In genomic region chr6:48410551-48410950, GRCm38 (mm10) we compare ENCODE assay signal across 16 mouse cellular contexts. TPM values are rescaled to one million over a fixed set of nuclear protein-coding genes. Genes with fewer than 3 reads are reported as not detected.
A peak's percentile ranks its signal among the peaks of the same experiment; 100 is the strongest.
DNase-seq lines count a peak whose midpoint lies in the region; ATAC-seq and TF ChIP-seq lines count a peak whose summit lies in the region.
"Had no signal": no experiment of that assay in that cellular context is flagged by ENCODE, and none has a peak within 500 bp of the region (broad histone marks: within the 10 kb centered on the region; RNA-seq: fewer than 3 reads in every experiment).

No protein-coding gene starts in this region.

- H3K4me3 ChIP-seq in kidney, adult 2 months (ENCODE audit: insufficient read depth, low read depth, low read length) = no peak overlapping the region
- no peak overlapping the region for H3K4me3 ChIP-seq in embryonic facial prominence, embryonic 15.5 days (replicated peaks)
- H3K4me3 ChIP-seq in thymus, adult 2 months (ENCODE audit: control insufficient read depth, insufficient read depth, low read length) = no peak overlapping the region
- H3K4me3 ChIP-seq in midbrain, postnatal 0 days (ENCODE audit: low read depth, low read length) = no peak overlapping the region
- H3K4me3 ChIP-seq: left cerebral cortex, adult 2 months; limb, embryonic 15.5 days; neural tube, embryonic 15.5 days had no signal

- ATAC-seq in embryonic facial prominence, embryonic 15.5 days (ENCODE audit: insufficient number of reproducible peaks, low FRiP score, low TSS enrichment, low read depth) = no peak
- ATAC-seq in midbrain, postnatal 0 days (ENCODE audit: low FRiP score) = no peak
- ATAC-seq: midbrain, embryonic 16.5 days had no signal

- TF ChIP-seq CTCF in kidney, adult 2 months (conservative IDR thresholded peaks at IDR 0.05; ENCODE audit: insufficient read depth, insufficient read length, low read depth, low read length) = no peak
- TF ChIP-seq CTCF in thymus, adult 2 months (IDR thresholded peaks at IDR 0.05; ENCODE audit: borderline replicate concordance, control insufficient read depth, extremely low read depth, insufficient read depth, low read length, poor library complexity) = no peak
- TF ChIP-seq CTCF in midbrain, postnatal 0 days (IDR thresholded peaks at IDR 0.05) = no peak

- peaks cover 3% of the 10 kb centered on the region; the same call in 1 of the 2 replicates for H3K36me3 ChIP-seq in kidney, adult 2 months (ENCODE audit: control insufficient read depth, insufficient read depth, low read length)
- H3K36me3 ChIP-seq in embryonic facial prominence, embryonic 15.5 days = peaks cover 97% of the 10 kb centered on the region
- peaks cover 78% of the 10 kb centered on the region for H3K36me3 ChIP-seq in thymus, adult 2 months (ENCODE audit: control insufficient read depth, insufficient read depth, low read length)
- peaks cover 86% of the 10 kb centered on the region for H3K36me3 ChIP-seq in midbrain, postnatal 0 days (ENCODE audit: insufficient read depth, low read length)

- H3K9me3 ChIP-seq in embryonic facial prominence, embryonic 15.5 days (replicated peaks) = no peaks in the 10 kb centered on the region
- H3K9me3 ChIP-seq in midbrain, postnatal 0 days (ENCODE audit: low read length) = no peaks in the 10 kb centered on the region
- H3K9me3 ChIP-seq: limb, embryonic 15.5 days; neural tube, embryonic 15.5 days had no signal

- no peaks in the 10 kb centered on the region for H3K4me1 ChIP-seq in kidney, adult 2 months (ENCODE audit: control insufficient read depth, insufficient read depth, low read length)
- H3K4me1 ChIP-seq in embryonic facial prominence, embryonic 15.5 days = no peaks in the 10 kb centered on the region
- no peaks in the 10 kb centered on the region for H3K4me1 ChIP-seq in thymus, adult 2 months (replicated peaks; ENCODE audit: control insufficient read depth, insufficient read depth, low read length)
- H3K4me1 ChIP-seq in midbrain, postnatal 0 days (ENCODE audit: insufficient read depth, low read length) = no peaks in the 10 kb centered on the region
- H3K4me1 ChIP-seq: limb, embryonic 15.5 days; neural tube, embryonic 15.5 days had no signal

- 55% methylated on average over 3 of the region's 3 CpGs for WGBS in kidney, adult 2 months
- WGBS in embryonic facial prominence, embryonic 15.5 days = 58% methylated on average over 3 of the region's 3 CpGs
- WGBS in thymus, adult 2 months = 97% methylated on average over 3 of the region's 3 CpGs
- WGBS in midbrain, postnatal 0 days = 83% methylated on average over 3 of the region's 3 CpGs

- peak; percentile 1 to 3 for DNase-seq in cerebellum, adult 18-20 months
- DNase-seq in cerebellum, postnatal 10 days = no peak
- peak; percentile 2 for DNase-seq in kidney, adult 18-20 months
- no peak for DNase-seq in kidney, adult 2 months
- peak; percentile 86 for DNase-seq in skeletal muscle tissue, adult 2 months (ENCODE audit: low read depth, low spot score)
- no peak for DNase-seq in thymus, adult 2 months
- DNase-seq in midbrain, postnatal 0 days (ENCODE audit: low spot score) = no peak
- DNase-seq: heart, postnatal 4 days; right cerebral cortex, adult 18-20 months; thymus, postnatal 36 days had no signal

- TF ChIP-seq POLR2A in kidney, adult 2 months (IDR thresholded peaks at IDR 0.05; ENCODE audit: low read depth, low read length) = no peak
- TF ChIP-seq POLR2A in thymus, adult 2 months (IDR thresholded peaks at IDR 0.05; ENCODE audit: control insufficient read depth, extremely low read depth, insufficient read depth, low read length, poor library complexity) = no peak

- no peak overlapping the region for H3K27ac ChIP-seq in kidney, adult 2 months (ENCODE audit: insufficient read depth, low read depth, low read length)
- 0 out of 2 replicates have a peak overlapping the region, but pooled peaks have one; percentile 34 for H3K27ac ChIP-seq in embryonic facial prominence, embryonic 15.5 days (replicated peaks)
- no peak overlapping the region for H3K27ac ChIP-seq in thymus, adult 2 months (ENCODE audit: control insufficient read depth, insufficient read depth, low read length)
- no peak overlapping the region for H3K27ac ChIP-seq in midbrain, postnatal 0 days (ENCODE audit: low read depth, low read length)
- H3K27ac ChIP-seq: left cerebral cortex, adult 2 months; limb, embryonic 15.5 days; macrophage; neural tube, embryonic 15.5 days had no signal

- no peaks in the 10 kb centered on the region for H3K27me3 ChIP-seq in kidney, adult 2 months (replicated peaks; ENCODE audit: control insufficient read depth, insufficient read depth, low read length)
- H3K27me3 ChIP-seq in embryonic facial prominence, embryonic 15.5 days = no peaks in the 10 kb centered on the region
- no peaks in the 10 kb centered on the region for H3K27me3 ChIP-seq in thymus, adult 2 months (ENCODE audit: control insufficient read depth, insufficient read depth, low read length)
- H3K27me3 ChIP-seq in midbrain, postnatal 0 days (ENCODE audit: insufficient read depth, low read length) = no peaks in the 10 kb centered on the region
- H3K27me3 ChIP-seq: limb, embryonic 15.5 days; neural tube, embryonic 15.5 days had no signal

- H3K4me2 ChIP-seq in embryonic facial prominence, embryonic 15.5 days (replicated peaks) = no peak overlapping the region
- no peak overlapping the region for H3K4me2 ChIP-seq in midbrain, postnatal 0 days (ENCODE audit: low read depth, low read length, poor library complexity, severe bottlenecking)
- H3K4me2 ChIP-seq: limb, embryonic 15.5 days; neural tube, embryonic 15.5 days had no signal

- no peak overlapping the region for H3K9ac ChIP-seq in embryonic facial prominence, embryonic 15.5 days
- H3K9ac ChIP-seq in midbrain, postnatal 0 days (replicated peaks; ENCODE audit: low read length, poor library complexity, severe bottlenecking) = no peak overlapping the region
- H3K9ac ChIP-seq: limb, embryonic 15.5 days; neural tube, embryonic 15.5 days had no signal

RNA-seq across cellular contexts. Expression of gene Krba1, which starts 15.2 kb away (rescaled TPM):
- 16.7 and 22.1 TPM in 2 replicates for polyA plus RNA-seq in kidney, adult 2 months (2012; rRNA removed)
- 21.9 and 22.6 TPM in 2 replicates for polyA plus RNA-seq in embryonic facial prominence, embryonic 15.5 days (2015; fragmentation: Nextera tagmentation; extraction: Ambion mirVana)
- polyA plus RNA-seq in thymus, adult 2 months (2012; rRNA removed) = 71.9 and 73.5 TPM in 2 replicates
- 44.0 and 44.8 TPM in 2 replicates for total RNA-seq in midbrain, postnatal 0 days (2014; rRNA removed)
- 20.8 and 20.9 TPM in 2 replicates for polyA plus RNA-seq in midbrain, postnatal 0 days (2015; fragmentation: Nextera tagmentation; extraction: Ambion mirVana)

RNA-seq across cellular contexts. Expression of gene Zfp467, which starts 35.1 kb away (rescaled TPM):
- 67.0 and 80.0 TPM in 2 replicates for polyA plus RNA-seq in kidney, adult 2 months (2012; rRNA removed)
- 28.5 and 29.5 TPM in 2 replicates for polyA plus RNA-seq in embryonic facial prominence, embryonic 15.5 days (2015; fragmentation: Nextera tagmentation; extraction: Ambion mirVana)
- 29.4 and 30.2 TPM in 2 replicates for polyA plus RNA-seq in thymus, adult 2 months (2012; rRNA removed)
- total RNA-seq in midbrain, postnatal 0 days (2014; rRNA removed) = 28.0 and 43.0 TPM in 2 replicates
- 41.7 and 44.6 TPM in 2 replicates for polyA plus RNA-seq in midbrain, postnatal 0 days (2015; fragmentation: Nextera tagmentation; extraction: Ambion mirVana)

RNA-seq across cellular contexts. Expression of gene Sspo, which starts 37.5 kb away (rescaled TPM):
- polyA plus RNA-seq in kidney, adult 2 months (2012; rRNA removed) = 1.5 and 1.9 TPM in 2 replicates
- 0.25 and 0.51 TPM in 2 replicates for polyA plus RNA-seq in embryonic facial prominence, embryonic 15.5 days (2015; fragmentation: Nextera tagmentation; extraction: Ambion mirVana)
- polyA plus RNA-seq in thymus, adult 2 months (2012; rRNA removed) = 29.3 and 35.4 TPM in 2 replicates
- 4.6 and 7.3 TPM in 2 replicates for total RNA-seq in midbrain, postnatal 0 days (2014; rRNA removed)
- polyA plus RNA-seq in midbrain, postnatal 0 days (2015; fragmentation: Nextera tagmentation; extraction: Ambion mirVana) = 0.67 and 1.2 TPM in 2 replicates
- polyA plus RNA-seq: macrophage had no signal

Comparison
In these comparisons a context has a peak if more than half of its experiments do, and no peak if none do; other contexts are left out.
1. DNase-seq: peak in cerebellum, adult 18-20 months (2 of 2), kidney, adult 18-20 months (single experiment) and skeletal muscle tissue, adult 2 months (single experiment); none in cerebellum, postnatal 10 days (0 of 2), kidney, adult 2 months (single experiment), thymus, adult 2 months (single experiment) and midbrain, postnatal 0 days (single experiment).
2. RNA of gene Sspo, which starts 37.5 kb away (polyA plus RNA-seq): 29.3 to 35.4 TPM in thymus, adult 2 months; 1.5 to 1.9 TPM in kidney, adult 2 months, 0.67 to 1.2 TPM in midbrain, postnatal 0 days and 0.25 to 0.51 TPM in embryonic facial prominence, embryonic 15.5 days; every median in the first group is over 10 times any median in the second.